Mouse (Mus musculus) c-Kit-positive CD71-positive TER-119-positive erythroid progenitor cells, embryonic 14.5 days (primary cell): ENCODE measurements around the gene Tnr.

Experiments used
- DNase-seq: peaks from one replicate; pipeline ENCODE4 v3.0.0-alpha.2; 2013; ENCODE audit warnings: low spot score

The Tnr gene

DNA sequence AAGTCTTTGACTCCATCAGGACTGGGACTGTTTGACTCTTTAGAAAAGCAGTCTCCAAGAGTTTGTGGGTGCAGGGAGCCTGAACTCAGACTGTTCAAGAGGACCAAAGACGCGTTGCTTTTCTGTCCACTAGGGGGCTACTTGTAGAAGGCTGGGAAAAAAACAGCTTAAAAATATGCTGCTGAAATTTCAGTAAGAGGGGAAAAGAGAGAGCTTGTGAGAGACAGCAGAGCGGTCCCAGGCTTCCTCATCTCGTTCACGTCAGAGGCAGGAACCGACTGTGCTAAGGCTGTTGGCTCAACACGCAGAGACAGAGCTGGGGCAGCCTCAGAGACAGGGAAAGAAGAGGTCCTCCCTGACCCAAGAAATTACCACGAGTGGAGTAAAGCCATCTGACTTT lies at the start of gene Tnr:
Gene Tnr (plus strand): TSS at position 192 of the 400 bp plus-strand sequence.
- peak; percentile 2 for DNase-seq

DNA sequence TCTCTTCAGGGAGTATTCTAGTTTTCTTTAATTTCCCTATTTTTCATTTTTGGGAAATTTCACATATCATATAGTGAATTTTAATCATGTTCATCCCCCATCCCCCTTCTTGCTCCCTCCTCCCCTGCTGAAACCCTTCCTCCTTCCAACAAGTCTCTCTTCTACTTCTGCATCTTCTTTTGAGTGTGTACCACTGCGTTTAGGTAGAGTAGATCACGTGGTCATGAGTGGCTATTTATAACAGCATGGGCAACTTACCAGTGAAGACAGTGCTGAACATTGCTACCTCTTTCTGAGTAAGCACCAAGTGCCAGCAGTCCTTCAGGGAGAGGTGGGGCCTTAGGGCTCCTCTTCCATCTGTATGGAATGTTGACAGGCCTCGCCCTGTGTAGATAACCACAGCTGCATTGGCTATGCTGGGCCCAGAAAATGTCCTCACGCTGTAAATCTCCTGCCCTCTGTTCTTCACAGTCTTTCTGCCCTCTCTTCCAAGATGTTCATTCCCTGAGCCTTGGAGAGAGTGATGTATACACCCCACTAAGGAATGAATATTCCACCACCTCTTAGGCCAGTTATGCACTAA lies 33.6 kb upstream of the Tnr start:
- no peak for DNase-seq

DNA sequence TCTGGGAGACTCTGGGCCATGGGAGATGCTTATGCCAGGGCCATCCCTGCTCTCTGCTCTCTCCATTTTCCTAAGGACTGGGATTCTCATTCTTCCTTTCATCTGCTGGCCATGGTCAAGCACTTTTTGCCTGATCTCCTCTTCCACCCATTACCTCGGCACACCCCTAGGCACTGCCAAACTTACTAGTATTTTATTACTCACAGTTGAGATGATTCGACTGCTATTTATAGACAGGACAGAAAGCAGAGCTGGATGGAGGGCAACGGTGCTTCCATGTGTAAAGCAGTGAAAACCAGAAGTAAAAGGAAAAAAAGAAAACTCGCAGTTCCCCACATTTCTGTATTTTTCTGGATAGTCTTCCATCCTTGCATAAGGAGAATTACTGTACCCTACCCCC lies 31.0 kb upstream of the Tnr start:
- DNase-seq, result no peak

DNA sequence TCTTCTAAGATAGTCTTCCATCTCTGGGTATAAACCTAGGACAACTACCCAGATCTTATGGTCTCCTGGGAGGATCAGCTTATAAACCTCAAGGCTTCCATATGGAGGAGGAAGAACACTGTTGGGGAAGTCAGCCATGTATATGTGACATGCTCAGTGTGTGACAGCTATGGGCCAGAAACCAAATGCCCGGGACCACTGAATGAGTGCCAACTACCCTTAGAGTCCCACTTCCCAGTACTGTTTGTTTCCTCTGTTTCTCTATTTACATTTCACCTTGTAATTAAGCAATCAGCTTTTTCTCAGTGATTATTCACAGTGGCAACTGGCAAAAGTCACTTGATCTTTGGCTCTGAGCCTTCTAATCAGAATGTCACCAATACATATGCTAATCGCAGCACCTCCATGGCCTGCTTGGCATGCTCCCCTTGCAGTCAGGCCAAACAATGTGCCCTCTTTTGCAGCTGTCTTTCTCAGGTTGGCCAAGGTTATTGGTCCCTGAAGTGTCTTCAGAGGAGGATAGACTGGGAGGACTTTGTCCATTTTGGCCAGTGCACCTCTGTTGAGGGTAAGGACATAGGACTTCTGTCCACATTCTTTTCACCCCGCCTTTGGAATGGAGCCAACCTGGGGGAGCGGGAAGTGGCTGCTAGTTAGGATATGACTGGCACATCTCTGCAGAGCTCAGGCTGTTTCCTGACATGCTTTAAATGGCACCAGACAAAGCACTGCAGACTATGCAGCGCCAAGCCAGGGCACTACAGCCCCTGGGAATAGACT lies 29.7 kb upstream of the Tnr start:
- DNase-seq, result no peak

DNA sequence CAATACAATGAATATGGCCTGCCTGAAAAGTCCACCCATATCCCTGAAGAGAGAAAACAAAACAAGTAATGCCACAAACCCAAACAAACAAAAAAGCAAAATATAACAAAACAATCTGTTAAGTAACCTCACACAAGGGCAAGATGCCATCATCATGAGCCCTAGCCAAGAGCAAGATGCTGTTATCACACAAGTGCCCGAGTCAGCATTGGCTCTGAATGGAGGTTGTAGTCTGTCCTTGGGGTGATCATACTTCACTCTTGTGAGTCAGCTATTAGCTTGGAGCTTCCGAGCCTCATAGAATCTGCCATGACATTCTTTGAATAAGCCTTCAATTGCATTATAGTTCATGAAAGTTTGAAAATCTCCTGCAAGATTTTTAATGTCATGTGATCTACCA lies 25.3 kb upstream of the Tnr start:
- DNase-seq, result no peak

DNA sequence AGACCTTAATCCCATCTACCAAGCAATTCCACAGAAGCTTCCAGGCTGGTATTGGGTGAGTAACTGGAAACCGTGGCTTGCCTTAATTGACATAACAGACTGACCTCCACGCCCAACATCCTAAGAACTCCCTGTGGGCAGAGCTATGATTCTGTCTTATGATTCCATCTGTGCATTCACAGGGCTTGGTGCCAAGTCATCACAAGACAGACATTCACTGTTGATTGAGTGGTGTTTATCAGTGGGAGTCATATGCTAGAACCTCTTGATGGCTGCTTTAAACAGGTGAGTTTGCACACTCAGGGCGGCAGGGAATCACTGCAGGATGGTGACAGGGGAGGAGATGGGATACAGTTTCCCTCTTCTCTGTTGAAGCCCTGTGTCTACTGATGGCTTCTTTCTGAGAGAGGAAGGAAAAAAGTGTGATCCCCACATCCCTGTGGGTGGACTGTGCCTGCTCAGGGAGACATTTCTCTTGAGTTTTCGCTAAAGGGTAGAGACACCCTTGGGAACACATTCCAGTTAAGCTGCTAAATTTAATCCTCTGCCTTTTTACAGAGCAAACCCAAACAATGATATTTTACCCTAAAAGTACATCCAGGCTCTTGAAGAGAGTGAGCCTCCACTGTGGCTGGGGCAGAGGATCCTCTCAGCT lies 23.6 kb upstream of the Tnr start:
- no peak for DNase-seq

DNA sequence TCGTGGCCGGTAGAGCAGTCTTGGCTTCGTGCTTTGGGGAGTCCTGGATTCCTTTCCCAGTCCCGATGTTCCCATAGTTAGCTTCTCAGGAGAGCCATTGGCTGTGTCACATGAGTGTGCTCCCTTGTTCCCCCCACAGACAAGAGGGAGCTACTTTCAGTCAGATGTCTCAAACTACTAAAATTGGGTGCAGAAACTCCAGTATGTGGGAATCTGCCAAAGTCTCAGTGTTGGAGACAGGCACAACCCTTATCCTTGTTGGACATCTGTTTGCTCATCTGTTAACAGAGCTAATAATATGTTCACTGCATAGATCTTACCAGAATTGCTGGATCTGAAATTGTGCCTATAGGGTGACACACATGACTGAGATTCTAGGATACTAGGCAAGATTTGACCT lies 21.7 kb upstream of the Tnr start:
- DNase-seq, result no peak

DNA sequence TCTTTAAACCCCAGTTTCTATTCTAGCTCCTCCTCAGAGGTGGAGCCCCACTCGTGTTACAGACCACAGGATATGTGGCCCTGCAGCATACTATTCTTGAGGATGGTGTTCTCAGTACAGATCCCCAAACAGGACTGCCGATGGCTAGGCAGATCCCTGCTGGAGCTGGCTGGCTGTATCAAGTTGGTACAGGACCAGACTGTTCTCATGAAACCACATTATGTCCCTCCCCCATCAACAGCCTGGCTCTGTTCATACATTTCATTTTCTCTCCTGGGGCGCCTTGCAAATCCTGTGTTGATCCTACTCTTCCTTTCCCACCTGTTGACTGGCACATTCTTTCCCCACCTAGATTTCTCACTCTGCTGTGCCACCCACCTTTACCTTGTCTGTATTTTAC lies 12.9 kb upstream of the Tnr start:
- DNase-seq, result no peak

DNA sequence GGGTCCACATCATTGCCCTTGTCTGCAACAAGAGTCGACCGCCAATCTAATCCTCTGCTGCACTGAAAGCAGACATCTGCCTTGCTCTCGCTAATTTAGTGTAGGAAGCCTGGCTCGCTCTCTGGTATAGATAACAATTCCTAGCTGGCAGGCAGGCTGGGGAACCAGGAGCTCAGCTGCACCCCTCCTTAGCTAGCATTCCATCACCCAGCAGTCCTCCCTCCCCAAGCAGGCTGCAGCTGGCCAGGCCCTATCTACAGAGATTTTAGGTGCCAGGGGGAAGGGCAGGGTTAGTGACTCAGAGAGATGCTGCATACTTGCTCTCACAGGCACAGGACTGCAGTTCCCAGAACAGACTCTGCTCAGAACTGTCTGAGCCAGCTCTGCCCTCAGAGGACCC lies 5.9 kb upstream of the Tnr start:
- no peak for DNase-seq

DNA sequence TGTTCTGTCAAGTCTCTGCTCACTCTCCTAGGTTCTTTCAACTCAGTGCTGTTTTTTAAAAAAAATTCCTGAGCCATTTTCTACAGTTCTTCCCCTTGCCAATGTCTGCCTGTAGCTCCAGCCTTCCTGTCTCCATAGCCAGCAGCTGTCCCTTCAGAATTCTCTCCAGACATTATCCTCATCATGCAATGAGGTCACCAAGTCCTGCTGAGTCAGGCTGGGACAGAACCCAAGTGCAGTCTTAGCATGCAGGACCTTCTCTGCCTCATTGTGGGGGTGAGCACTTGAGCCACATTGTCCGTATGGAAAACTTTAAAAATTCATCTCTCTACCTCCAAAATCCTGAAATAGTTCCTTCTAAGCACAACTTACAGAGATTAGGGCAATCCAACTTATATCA lies 4.4 kb upstream of the Tnr start:
- DNase-seq, result no peak

DNA sequence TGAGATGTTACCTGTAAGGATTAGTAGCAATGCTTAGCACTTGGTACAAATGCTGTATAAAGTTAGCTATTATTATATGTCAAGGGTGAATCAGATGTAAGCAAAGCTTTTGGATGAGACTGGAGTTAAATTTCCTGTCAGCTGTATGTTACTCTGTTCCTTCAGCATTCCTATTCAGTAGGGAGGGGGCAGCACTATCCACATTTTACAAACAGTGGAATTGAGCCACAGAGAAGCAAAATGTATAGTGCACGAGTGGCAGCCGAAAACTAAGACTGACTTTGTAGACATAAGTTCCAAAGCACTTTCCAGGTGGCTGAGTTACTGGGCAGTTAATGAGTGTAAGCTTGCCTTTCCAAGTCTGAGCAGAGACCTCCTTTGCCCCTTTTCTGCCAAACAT lies 500 bp upstream of the Tnr start:
- no peak for DNase-seq

DNA sequence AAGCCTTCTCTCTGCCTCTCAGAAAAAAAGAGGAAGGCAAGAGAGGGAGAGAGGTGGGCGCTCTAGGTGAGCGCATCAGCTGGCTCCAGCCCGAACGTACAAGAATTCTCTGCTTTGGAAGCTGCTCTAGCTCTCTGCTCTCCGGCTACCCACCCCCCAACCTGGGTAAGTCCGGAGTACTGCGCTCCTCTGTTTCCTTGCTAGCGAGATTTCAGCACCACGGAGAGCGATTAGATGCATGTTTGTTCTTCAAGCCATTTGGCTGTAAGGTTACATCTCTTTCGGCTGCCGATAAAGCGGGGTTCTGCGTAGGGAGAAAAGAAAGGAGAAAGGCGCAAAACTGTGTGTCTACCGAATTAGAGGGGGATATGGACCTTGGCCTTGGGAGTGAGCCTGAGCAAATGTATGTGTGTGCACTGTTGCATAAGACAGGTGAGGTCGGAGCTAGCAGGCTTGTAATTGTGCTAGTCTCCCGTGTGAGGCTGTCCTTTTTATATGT lies 531 bp downstream of the Tnr start:
- DNase-seq, result peak; percentile 18

DNA sequence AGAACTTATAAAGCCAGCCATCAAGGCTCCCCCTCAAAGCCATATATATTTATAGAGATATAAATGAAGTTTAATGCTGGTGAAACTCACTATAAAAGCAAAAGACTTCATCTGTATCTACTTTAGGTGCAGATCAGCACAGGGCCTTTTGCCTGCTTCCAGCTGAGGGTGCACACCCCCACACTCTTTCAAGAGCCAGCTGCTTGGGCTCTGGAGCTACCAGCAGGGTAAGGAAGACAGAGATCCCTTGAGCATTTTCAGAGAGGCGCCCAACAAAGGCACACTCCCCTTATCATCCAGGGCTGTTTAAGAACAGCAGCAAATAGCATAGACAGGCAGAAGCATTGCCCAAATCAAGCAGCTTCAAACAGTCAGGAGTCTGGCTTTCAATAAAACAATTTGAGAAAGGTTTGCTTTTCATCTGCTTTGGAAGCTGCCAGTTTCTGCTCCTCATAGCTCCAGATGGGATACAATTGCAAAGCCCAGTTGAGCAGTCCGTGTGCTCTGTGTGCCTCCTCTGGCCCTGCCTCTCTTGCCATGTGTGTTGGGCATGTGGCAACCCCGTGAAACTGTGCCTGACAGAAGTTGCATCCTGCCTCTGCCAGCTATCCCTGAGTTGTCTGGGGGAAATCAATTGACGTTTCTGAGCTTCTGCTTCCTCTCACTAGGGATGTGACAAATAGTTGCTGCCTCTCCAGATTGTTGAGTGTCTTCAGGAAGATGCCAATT lies 9.4 kb downstream of the Tnr start:
- no peak for DNase-seq

DNA sequence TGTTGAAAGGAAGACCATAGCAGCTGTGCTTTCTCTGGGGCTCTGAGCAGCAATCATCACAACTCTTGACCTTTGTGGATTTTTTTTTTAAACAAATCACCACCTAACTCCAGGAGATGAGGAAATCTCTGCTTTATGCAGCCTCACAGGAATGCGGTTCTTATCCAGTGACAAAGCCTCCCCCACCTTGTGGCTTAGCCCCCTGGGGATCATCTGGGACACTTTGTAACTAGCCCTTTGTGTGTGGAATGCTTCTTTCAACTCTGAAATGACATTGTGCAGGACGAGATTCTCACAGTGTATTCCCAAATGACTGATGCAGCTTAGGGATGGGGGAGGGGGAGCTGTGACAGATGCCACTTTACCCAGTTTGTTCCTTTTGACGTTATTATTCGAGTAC lies 12.0 kb downstream of the Tnr start:
- DNase-seq, result no peak

DNA sequence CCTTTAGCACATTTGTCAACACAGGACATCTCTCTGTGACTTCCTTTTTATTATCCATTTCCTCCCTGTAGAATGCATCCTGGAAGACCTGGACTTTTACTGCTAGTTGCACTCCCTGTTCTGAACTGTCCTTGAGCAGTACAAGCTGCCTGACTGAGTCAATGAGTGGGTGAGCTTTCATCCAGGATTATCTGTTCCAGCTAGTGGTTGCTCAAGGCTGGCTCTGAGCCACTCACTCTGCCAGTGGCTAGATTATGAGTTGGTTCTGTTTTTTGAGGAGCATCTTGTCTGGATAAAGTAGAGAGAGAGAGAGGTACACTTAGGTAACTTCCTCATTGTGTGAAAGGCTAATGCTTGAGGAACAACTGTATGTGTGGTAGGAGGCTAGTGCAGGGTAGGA lies 14.0 kb downstream of the Tnr start:
- DNase-seq, result no peak

DNA sequence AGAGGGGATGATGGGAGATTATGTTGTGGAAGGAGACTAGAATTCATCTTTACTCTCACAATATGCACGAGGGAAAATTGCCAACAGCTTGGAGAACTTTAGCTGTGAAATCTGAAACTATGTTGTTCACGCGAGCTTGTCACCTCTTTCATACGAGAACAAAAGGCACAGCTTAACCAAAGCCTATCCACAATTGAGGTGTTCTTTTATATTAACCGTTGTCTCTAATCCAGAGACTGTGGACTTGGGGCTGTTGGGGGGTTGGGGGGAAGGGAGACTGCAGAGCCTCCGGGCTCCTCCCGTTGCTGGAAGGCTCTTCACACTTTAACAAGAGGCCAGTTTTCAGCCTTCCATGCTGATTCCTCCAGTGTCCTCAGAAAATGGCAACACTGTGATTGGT lies 14.5 kb downstream of the Tnr start:
- DNase-seq, result no peak

DNA sequence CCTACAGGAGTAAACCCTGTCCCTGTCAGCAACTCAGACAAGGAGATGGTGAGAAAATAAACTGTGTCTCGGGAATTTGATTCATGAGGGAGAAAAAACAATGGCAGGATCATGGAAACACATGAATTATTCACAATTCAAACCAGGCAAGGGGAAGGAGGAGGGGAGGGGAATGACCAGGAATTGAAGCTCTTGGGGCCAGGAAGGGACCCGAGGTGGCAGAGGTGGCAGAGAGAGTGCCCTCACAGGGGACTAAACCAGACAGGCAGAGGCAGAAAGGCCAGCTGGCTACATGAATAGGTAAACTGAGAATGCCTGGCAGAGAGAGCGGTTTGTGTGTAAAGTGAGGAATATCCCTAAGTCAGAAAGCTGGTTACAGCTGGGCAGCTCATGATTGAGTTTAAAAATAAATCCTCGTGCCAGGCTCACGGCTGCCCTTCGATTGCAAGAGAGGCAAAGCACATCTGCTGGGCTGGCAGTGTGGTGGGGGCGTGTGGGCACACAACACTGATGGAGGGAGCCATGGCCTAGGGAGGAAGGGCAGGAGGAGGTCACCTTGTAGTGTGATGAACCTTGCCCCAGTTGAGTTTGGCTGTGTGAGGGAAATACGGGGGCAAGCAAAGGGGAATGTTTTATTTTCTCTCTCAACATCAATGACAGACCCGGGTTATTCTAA lies 22.0 kb downstream of the Tnr start:
- no peak for DNase-seq

DNA sequence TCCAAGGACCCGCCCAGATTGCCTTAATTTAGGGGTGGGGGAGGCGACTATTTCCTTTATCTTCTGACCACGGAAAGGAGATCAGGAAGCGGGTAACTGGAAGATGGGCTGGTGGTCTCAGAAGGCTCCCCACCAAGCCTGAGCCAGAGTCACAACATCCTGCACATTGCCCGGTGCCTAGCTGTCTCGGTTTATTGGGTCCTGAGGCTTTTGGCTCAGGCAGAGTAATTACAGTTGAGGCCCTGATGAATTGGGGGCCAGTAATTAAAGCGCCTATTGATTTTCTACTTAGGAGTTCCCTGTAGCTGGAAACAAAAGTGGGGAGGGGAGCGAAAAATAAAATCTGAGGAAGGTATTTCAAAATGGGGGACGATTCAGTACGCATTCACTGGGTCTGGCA lies 27.5 kb downstream of the Tnr start:
- DNase-seq, result no peak

DNA sequence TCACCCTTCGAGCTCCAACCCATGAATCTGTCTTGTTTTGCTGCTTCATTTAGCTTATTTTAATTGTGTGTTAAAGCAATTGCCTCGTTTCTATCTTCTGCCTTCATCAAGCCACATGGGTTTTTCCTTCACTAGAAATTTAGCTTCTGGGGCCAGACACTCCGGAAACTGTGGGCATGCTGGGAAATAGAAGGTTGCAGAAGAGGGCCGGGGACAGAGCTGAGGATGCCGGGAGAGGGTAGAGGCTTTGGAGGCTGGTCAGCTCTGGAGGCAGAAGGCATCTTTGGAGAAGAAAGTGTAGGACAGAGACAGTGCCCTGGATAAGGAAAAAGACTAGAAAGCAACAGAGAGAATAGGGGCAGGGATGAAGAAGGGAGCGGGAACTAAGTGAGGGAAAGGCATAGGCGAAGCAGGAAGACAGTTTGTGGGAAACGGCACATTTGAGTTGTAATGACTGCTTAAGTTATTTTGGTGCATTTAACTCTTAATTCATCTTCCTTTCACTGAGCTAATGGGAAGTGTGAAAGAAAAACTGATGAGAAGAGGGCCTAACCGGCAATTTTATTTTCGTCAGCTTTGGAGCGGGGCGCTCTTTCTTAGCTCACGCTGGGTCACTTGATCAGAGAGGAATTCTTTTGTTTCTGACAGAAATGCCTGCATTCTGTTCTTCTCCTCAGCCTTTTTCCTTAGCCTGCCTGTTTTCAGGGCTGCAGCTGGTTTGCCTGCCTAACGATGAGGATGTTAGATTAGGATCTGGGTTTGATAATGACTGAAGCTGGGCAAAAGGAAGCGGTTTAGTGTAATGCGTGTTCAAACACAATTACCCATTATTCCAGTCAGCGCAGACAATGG lies 28.2 kb downstream of the Tnr start:
- DNase-seq, result no peak

DNA sequence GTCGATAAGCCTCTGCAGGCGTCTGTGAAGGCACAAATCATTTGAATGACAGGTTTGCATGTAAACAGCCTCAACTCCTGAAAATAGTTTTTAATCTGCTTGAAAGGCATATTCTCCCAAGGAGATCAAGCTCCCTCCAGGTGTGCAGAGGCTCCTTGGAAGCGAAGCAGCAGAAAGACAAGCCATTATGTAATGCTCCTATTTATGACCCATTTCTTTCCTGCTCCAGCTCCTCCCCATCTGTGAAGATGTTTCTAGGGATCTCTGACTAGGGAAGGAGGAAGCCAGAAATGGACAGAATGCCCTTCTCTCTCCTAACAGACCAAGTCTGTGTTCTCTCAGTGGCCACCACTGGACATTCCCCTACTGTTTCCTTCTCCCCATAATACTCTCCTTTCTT lies 38.0 kb downstream of the Tnr start:
- DNase-seq, result no peak

DNA sequence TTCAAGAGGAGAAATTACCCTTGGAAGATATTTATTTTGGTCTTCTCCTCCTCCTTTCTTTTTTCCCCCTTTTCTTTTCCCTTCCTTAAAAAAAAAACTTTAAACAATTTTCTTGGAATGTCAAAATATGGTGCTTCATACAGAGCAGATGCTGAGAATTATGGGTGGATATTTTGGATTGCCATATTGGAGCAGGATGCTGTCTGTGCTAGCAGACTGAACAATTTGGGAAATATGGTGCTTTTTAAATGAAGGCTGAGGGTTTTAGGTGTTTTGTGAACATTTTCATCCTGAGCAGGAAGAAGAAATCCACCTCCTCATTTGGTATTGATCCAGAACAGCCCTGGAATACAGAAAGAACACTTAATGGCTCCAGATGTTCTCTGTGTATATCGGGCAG lies 41.6 kb downstream of the Tnr start:
- DNase-seq, result no peak
